ENCODE assay signal across 8 mouse cellular contexts in genomic region chr2:180455723-180456698, GRCm38 (mm10). TPM values are rescaled to one million over a fixed set of nuclear protein-coding genes. Genes with fewer than 3 reads are reported as not detected.
DNase-seq lines count a peak whose midpoint lies in the region; ATAC-seq and TF ChIP-seq lines count a peak whose summit lies in the region.

Gene Slco4a1 (plus strand): TSS chr2:180456245.

- peak; percentile 41; the same call in 1 of the 2 replicates for TF ChIP-seq POLR2A in brain, embryonic 14.5 days (IDR thresholded peaks at IDR 0.05; ENCODE audit: borderline replicate concordance, extremely low read depth, insufficient read depth, insufficient read length, poor library complexity, severe bottlenecking)

- H3K4me2 ChIP-seq in forebrain, embryonic 12.5 days = peak within 1 kb of the TSS; percentile 97
- peak within 1 kb of the TSS; percentile 89 for H3K4me2 ChIP-seq in heart, embryonic 16.5 days (ENCODE audit: low read depth, low read length)
- H3K4me2 ChIP-seq in liver, postnatal 0 days (ENCODE audit: low read depth, low read length) = peak within 1 kb of the TSS; percentile 83
- H3K4me2 ChIP-seq in neural tube, embryonic 13.5 days = peak within 1 kb of the TSS; percentile 97

- TF ChIP-seq CTCF in brain, embryonic 14.5 days (IDR thresholded peaks at IDR 0.05; ENCODE audit: borderline replicate concordance, extremely low read depth, insufficient read depth, insufficient read length) = no peak
- TF ChIP-seq CTCF in liver, postnatal 0 days (IDR thresholded peaks at IDR 0.05; ENCODE audit: low read depth) = peak; percentile 15; the same call in 1 of the 2 replicates

- peak within 1 kb of the TSS; percentile 63 for H3K9ac ChIP-seq in forebrain, embryonic 12.5 days
- peak within 1 kb of the TSS; percentile 65 for H3K9ac ChIP-seq in heart, embryonic 16.5 days (ENCODE audit: low read length)
- H3K9ac ChIP-seq in liver, postnatal 0 days (replicated peaks) = peak within 1 kb of the TSS; percentile 21; the same call in 1 of the 2 replicates
- H3K9ac ChIP-seq in neural tube, embryonic 13.5 days = peak within 1 kb of the TSS; percentile 68

- H3K36me3 ChIP-seq in forebrain, embryonic 12.5 days (replicated peaks) = no peaks in the 10 kb centered on the region
- H3K36me3 ChIP-seq in heart, embryonic 16.5 days (ENCODE audit: control insufficient read depth, insufficient read depth) = no peaks in the 10 kb centered on the region
- no peaks in the 10 kb centered on the region for H3K36me3 ChIP-seq in liver, postnatal 0 days (replicated peaks; ENCODE audit: insufficient read depth, low read length)
- H3K36me3 ChIP-seq in neural tube, embryonic 13.5 days = no peaks in the 10 kb centered on the region

- TF ChIP-seq EP300 in liver, postnatal 0 days (IDR thresholded peaks at IDR 0.05; ENCODE audit: low read depth) = no peak

- peaks cover 51% of the 10 kb centered on the region for H3K27me3 ChIP-seq in forebrain, embryonic 12.5 days
- peaks cover 22% of the 10 kb centered on the region for H3K27me3 ChIP-seq in heart, embryonic 16.5 days (ENCODE audit: control insufficient read depth, insufficient read depth, low read length)
- H3K27me3 ChIP-seq in liver, postnatal 0 days (ENCODE audit: insufficient read depth, low read length) = peaks cover 33% of the 10 kb centered on the region
- peaks cover 42% of the 10 kb centered on the region for H3K27me3 ChIP-seq in neural tube, embryonic 13.5 days

- H3K9me3 ChIP-seq in forebrain, embryonic 12.5 days = no peaks in the 10 kb centered on the region
- H3K9me3 ChIP-seq in heart, embryonic 16.5 days (replicated peaks; ENCODE audit: control insufficient read depth, low read length) = no peaks in the 10 kb centered on the region
- no peaks in the 10 kb centered on the region for H3K9me3 ChIP-seq in liver, postnatal 0 days (ENCODE audit: low read length)
- no peaks in the 10 kb centered on the region for H3K9me3 ChIP-seq in neural tube, embryonic 13.5 days

- no peak within 1 kb of the TSS for H3K27ac ChIP-seq in forebrain, embryonic 12.5 days
- no peak within 1 kb of the TSS for H3K27ac ChIP-seq in heart, embryonic 16.5 days (ENCODE audit: low read length)
- H3K27ac ChIP-seq in liver, postnatal 0 days (ENCODE audit: low read depth) = peak within 1 kb of the TSS; percentile 13; the same call in 1 of the 2 replicates
- H3K27ac ChIP-seq in neural tube, embryonic 13.5 days (replicated peaks) = peak within 1 kb of the TSS; percentile 56; the same call in 1 of the 2 replicates

- WGBS in forebrain, embryonic 12.5 days = 1% methylated on average over 65 of the region's 65 CpGs
- 2% methylated on average over 65 of the region's 65 CpGs for WGBS in heart, embryonic 16.5 days
- WGBS in liver, postnatal 0 days (ENCODE audit: insufficient replicate concordance) = 2% methylated on average over 65 of the region's 65 CpGs
- WGBS in neural tube, embryonic 13.5 days = 1% methylated on average over 65 of the region's 65 CpGs

- peaks cover 28% of the 10 kb centered on the region for H3K4me1 ChIP-seq in forebrain, embryonic 12.5 days
- 0 out of 2 replicates have a peak, but pooled peaks cover 4% of the 10 kb centered on the region for H3K4me1 ChIP-seq in heart, embryonic 16.5 days (ENCODE audit: control insufficient read depth, insufficient read depth, low read length)
- peaks cover 14% of the 10 kb centered on the region for H3K4me1 ChIP-seq in liver, postnatal 0 days (ENCODE audit: insufficient read depth)
- peaks cover 29% of the 10 kb centered on the region for H3K4me1 ChIP-seq in neural tube, embryonic 13.5 days (replicated peaks)

- peak; percentile 94 for ATAC-seq in forebrain, embryonic 12.5 days (ENCODE audit: low FRiP score)
- peak; percentile 95 for ATAC-seq in heart, embryonic 16.5 days (replicated peaks; ENCODE audit: extremely low read depth, insufficient read depth, low FRiP score)
- ATAC-seq in liver, postnatal 0 days = peak; percentile 98
- ATAC-seq in neural tube, embryonic 13.5 days (ENCODE audit: low read depth) = peak; percentile 84

- peak; percentile 92 for DNase-seq in CD4-positive, CD25-positive, alpha-beta regulatory T cell, adult 2 months (ENCODE audit: low read depth, low spot score)
- DNase-seq in brain, embryonic 14.5 days (ENCODE audit: low read depth) = peak; percentile 85
- peak; percentile 91 to 96 for DNase-seq in kidney, postnatal 36 days
- DNase-seq in liver, postnatal 0 days = peak; percentile 91
- DNase-seq in telencephalon, adult 2 months (ENCODE audit: low read depth, low spot score) = peak; percentile 36

- H3K4me3 ChIP-seq in forebrain, embryonic 12.5 days (replicated peaks) = peak within 1 kb of the TSS; percentile 57
- peak within 1 kb of the TSS; percentile 52 for H3K4me3 ChIP-seq in heart, embryonic 16.5 days (ENCODE audit: low read length)
- peak within 1 kb of the TSS; percentile 58 for H3K4me3 ChIP-seq in liver, postnatal 0 days (ENCODE audit: low read depth, low read length)
- H3K4me3 ChIP-seq in neural tube, embryonic 13.5 days = peak within 1 kb of the TSS; percentile 53

RNA-seq across cellular contexts. Expression of gene Slco4a1, which starts in this region (rescaled TPM):
- polyA plus RNA-seq in brain, embryonic 14.5 days (2012; rRNA removed) = 2.1 and 2.7 TPM in 2 replicates
- 4.0 and 4.1 TPM in 2 replicates for polyA plus RNA-seq in forebrain, embryonic 12.5 days (2016; fragmentation: Nextera tagmentation; extraction: Ambion mirVana)
- polyA plus RNA-seq in heart, embryonic 16.5 days (2015; fragmentation: Nextera tagmentation; extraction: Ambion mirVana) = 0.84 and 2.1 TPM in 2 replicates
- polyA plus RNA-seq in liver, postnatal 0 days (2015; fragmentation: Nextera tagmentation; extraction: Ambion mirVana) = 0.86 and 0.91 TPM in 2 replicates
- 5.1 and 5.4 TPM in 2 replicates for polyA plus RNA-seq in neural tube, embryonic 13.5 days (2015; fragmentation: Nextera tagmentation; extraction: Ambion mirVana)

Comparison
In these comparisons a context has a peak if more than half of its experiments do, and no peak if none do; other contexts are left out.
1. Peak in DNase-seq, ATAC-seq, H3K4me3 ChIP-seq, H3K27ac ChIP-seq, H3K9ac ChIP-seq and H3K4me2 ChIP-seq in liver, postnatal 0 days; RNA of the gene not detected or under 1 TPM.
2. DNase-seq: peak in every context shown above with its lines; median percentile 94 in kidney, postnatal 36 days; 92 in CD4-positive, CD25-positive, alpha-beta regulatory T cell, adult 2 months; 91 in liver, postnatal 0 days; 85 in brain, embryonic 14.5 days; 36 in telencephalon, adult 2 months.